Mouse (Mus musculus) ES-E14 (cell line): ENCODE results near the gene Slc4a2. TPM values are rescaled to one million over a fixed set of nuclear protein-coding genes. Genes with fewer than 3 reads are reported as not detected.

ENCODE experiments used
- DNase-seq: peaks from one replicate; pipeline ENCODE4 v3.0.0-alpha.2; 2013; ENCODE audit warnings: low read depth, low spot score
- H3K27ac ChIP-seq: 2 replicates; pipeline ENCODE4 v1.5.1; 2012; ENCODE audit warnings: low read depth, mild to moderate bottlenecking, low read length, moderate library complexity, mixed read lengths; ENCODE audit not compliant: poor library complexity, insufficient read depth, severe bottlenecking
- H3K36me3 ChIP-seq: 2 replicates; pipeline ENCODE4 v1.6.1; 2012; ENCODE audit warnings: mild to moderate bottlenecking, low read length, moderate library complexity, mixed read lengths; ENCODE audit not compliant: control insufficient read depth, poor library complexity, insufficient read depth, severe bottlenecking
- H3K4me1 ChIP-seq, 2 experiments: fragments of 150-350 bp in 1 of 2; sonication (generic) in 1 of 2; 2 replicates each; pipeline ENCODE4 v1.6.1; 2012; ENCODE audit warnings: low read length in 2 of 2, mild to moderate bottlenecking in 1 of 2, mixed read lengths in 1 of 2; ENCODE audit not compliant: control insufficient read depth in 2 of 2, insufficient read depth in 2 of 2, poor library complexity in 1 of 2
- H3K4me3 ChIP-seq, 2 experiments: fragments of 150-350 bp in 1 of 2; sonication (generic) in 1 of 2; 2 replicates each; pipeline ENCODE4 v1.5.1; 2012; ENCODE audit warnings: low read length in 2 of 2, low read depth in 1 of 2, mild to moderate bottlenecking in 1 of 2, mixed read lengths in 1 of 2; ENCODE audit not compliant: insufficient read depth in 1 of 2, poor library complexity in 1 of 2, severe bottlenecking in 1 of 2
- H3K9ac ChIP-seq: 2 replicates; pipeline ENCODE4 v1.6.1; 2012; ENCODE audit warnings: low read depth, mild to moderate bottlenecking, low read length, mixed read lengths; ENCODE audit not compliant: poor library complexity, insufficient read depth, severe bottlenecking
- H3K9me3 ChIP-seq: fragments of 150-350 bp; sonication (generic); 2 replicates; pipeline ENCODE4 v1.6.1; 2012; ENCODE audit warnings: low read depth, mild to moderate bottlenecking, low read length; ENCODE audit not compliant: control insufficient read depth, insufficient read depth
- CHD2 ChIP-seq: IDR thresholded peaks from 2 replicates; pipeline ENCODE4 v1.6.1; 2014; ENCODE audit warnings: mild to moderate bottlenecking, low read depth, low read length, inconsistent platforms
- HCFC1 ChIP-seq: IDR thresholded peaks from 2 replicates; pipeline ENCODE4 v1.6.1; 2012; ENCODE audit warnings: low read length, inconsistent platforms, borderline replicate concordance; ENCODE audit not compliant: insufficient read depth
- MAFK ChIP-seq: IDR thresholded peaks from 2 replicates; pipeline ENCODE4 v1.6.1; 2014; ENCODE audit warnings: mild to moderate bottlenecking, low read depth, low read length, inconsistent platforms; ENCODE audit not compliant: insufficient read depth
- ZC3H11A ChIP-seq: IDR thresholded peaks from 2 replicates; pipeline ENCODE4 v1.6.1; 2012; ENCODE audit warnings: low read depth, mild to moderate bottlenecking, inconsistent platforms, low read length, borderline replicate concordance
- ZNF384 ChIP-seq: IDR thresholded peaks from 2 replicates; pipeline ENCODE4 v1.6.1; 2012; ENCODE audit warnings: low read depth, low read length, inconsistent platforms
- in situ Hi-C, 2 experiments: fragments of 600-800 bp; cut with MboI; formaldehyde crosslinking; loops; one replicate each; pipeline ENCODE4 v1.15.1; 2025; ENCODE audit warnings: low sequenced_read_pairs in 2 of 2, inconsistent platforms in 1 of 2; ENCODE audit not compliant: unreplicated experiment in 2 of 2
- total RNA-seq: library from RNA; depleted of rRNA; stranded (reverse); fragments of 300-350 nt; gene quantifications from 2 replicates; pipeline ENCODE4 v1.2.3, GENCODE M21; 2012

Slc4a2 gene
- total RNA-seq, 1 experiment = 30.4 TPM

GRCm38 (mm10) chr5:24474723-24475261 is 51.2 kb downstream of the Slc4a2 start:
- peak overlapping the region; percentile 59 for H3K9ac ChIP-seq
- in situ Hi-C loops = no loop called here
- no peak for DNase-seq
- no peak overlapping the region for H3K27ac ChIP-seq
- H3K36me3 ChIP-seq = peaks cover 21% of the 10 kb centered on the region; the same call in 1 of the 2 replicates
- TF ChIP-seq ZC3H11A (no peak), ZNF384 (no peak), MAFK (no peak), HCFC1 (no peak), CHD2 (no peak)
- no peaks in the 10 kb centered on the region for H3K9me3 ChIP-seq
- peaks cover 0 to 22% of the 10 kb centered on the region in 2 experiments; a peak in 2 of 4 replicates for H3K4me1 ChIP-seq
- H3K4me3 ChIP-seq = peak overlapping the region; percentile 58 to 68

- Histone ChIP-seq H3K9ac (peak overlapping the region; percentile 59; the same call in 1 of the 2 replicates), H3K4me1 (peaks cover 0 to 23% of the 10 kb centered on the region in 2 experiments; a peak in 2 of 4 replicates), H3K36me3 (peaks cover 23% of the 10 kb centered on the region; the same call in 1 of the 2 replicates), H3K9me3 (no peaks in the 10 kb centered on the region), H3K27ac (no peak overlapping the region), H3K4me3 (no peak overlapping the region; a peak in 1 of 4 replicates)
- in situ Hi-C loops = no loop called here
- no peak for TF ChIP-seq MAFK
- TF ChIP-seq ZNF384 = no peak
- no peak for TF ChIP-seq ZC3H11A
- no peak for TF ChIP-seq HCFC1
- TF ChIP-seq CHD2 = no peak
- no peak for DNase-seq
Observed at GRCm38 (mm10) chr5:24475476-24476241, 52.0 kb downstream of the Slc4a2 start.

- H3K36me3 ChIP-seq = peaks cover 30% of the 10 kb centered on the region; the same call in 1 of the 2 replicates
Observed at GRCm38 (mm10) chr5:24477909-24478308, 54.3 kb downstream of the Slc4a2 start.

GRCm38 (mm10) chr5:24481647-24482046 is 58.0 kb downstream of the Slc4a2 start:
- DNase-seq = peak; percentile 87
- H3K27ac ChIP-seq = no peak overlapping the region
- H3K9ac ChIP-seq = no peak overlapping the region
- peaks cover 45% of the 10 kb centered on the region; the same call in 1 of the 2 replicates for H3K36me3 ChIP-seq
- peaks cover 13 to 39% of the 10 kb centered on the region in 2 experiments; a peak in 3 of 4 replicates for H3K4me1 ChIP-seq
- in situ Hi-C loops = no loop called here
- no peaks in the 10 kb centered on the region for H3K9me3 ChIP-seq
- no peak overlapping the region for H3K4me3 ChIP-seq
- TF ChIP-seq ZNF384 (no peak), HCFC1 (no peak), MAFK (no peak), ZC3H11A (no peak), CHD2 (no peak)

More at GRCm38 (mm10) chr5:24477909-24478308, 54.3 kb downstream of the Slc4a2 start:
- Histone ChIP-seq H3K4me3 (no peak overlapping the region), H3K4me1 (peaks cover 3 to 31% of the 10 kb centered on the region in 2 experiments; a peak in 2 of 4 replicates), H3K9me3 (no peaks in the 10 kb centered on the region), H3K9ac (no peak overlapping the region), H3K27ac (no peak overlapping the region)
- in situ Hi-C loops = no loop called here
- no peak for DNase-seq
- TF ChIP-seq ZNF384 (no peak), HCFC1 (no peak), ZC3H11A (no peak), MAFK (no peak), CHD2 (no peak)
